Mouse (Mus musculus) left cerebral cortex, adult 8-10 months (tissue): ENCODE data around the gene Stxbp6. TPM values are rescaled to one million over a fixed set of nuclear protein-coding genes. Genes with fewer than 3 reads are reported as not detected.

Source experiments
- DNase-seq, 2 experiments: peaks; one replicate each; pipeline ENCODE4 v3.0.0; 2022; ENCODE audit warnings: low spot score in 2 of 2
- total RNA-seq, 4 experiments: library from RNA; stranded (reverse); gene quantifications; 2 replicates each; pipeline ENCODE4 v1.2.4; 2022

Stxbp6 gene
- total RNA-seq, 4 experiments from 2014 or later, result 52.0 to 82.7 (median 62.7) TPM

DNA sequence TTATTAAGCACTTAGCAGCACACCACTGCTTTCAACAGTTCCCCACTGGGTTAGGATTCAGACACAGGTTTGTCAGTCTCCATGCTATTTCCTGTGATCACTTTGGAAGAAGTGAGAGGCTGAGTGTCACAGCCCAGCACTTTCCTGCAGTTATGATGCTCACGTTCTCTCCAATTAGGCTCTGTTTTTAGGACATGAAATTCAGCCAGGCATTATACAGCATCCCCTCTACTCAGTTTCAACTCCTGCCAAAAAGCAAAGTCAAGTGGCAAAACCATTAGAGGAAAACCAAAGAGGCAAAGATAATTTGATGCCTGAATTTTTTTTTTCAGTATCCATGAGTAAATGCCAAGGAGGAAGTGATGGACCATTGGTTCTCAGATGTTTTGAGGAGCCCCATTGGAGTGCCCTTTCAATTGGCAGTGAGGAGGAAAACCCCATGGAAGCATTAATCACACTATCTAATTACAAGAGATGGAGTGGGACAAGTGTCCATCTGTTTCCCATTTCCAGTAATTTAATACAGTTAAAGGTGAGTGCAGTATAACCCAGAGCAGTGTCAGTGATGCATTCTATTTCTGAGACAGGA lies 238.5 kb downstream of the Stxbp6 start:
- DNase-seq, result no peak

DNA sequence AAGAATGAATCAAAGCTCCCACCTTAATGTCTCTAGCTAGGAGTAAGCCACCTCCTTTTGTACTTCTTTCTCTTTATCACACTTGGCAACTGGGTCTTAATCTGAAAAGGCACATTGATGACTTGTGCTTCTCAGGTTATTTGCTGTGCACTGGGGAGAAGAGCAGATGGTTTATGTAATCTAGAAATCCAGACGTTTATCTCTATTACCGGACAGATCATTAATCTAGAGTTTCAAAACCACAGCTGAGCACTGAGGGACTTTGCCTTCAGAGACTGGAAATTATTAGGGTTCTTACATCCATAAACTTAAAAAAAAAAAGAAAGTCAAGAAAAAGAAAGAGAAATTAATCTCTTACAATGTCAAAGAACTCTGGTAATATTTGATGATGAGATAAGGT lies 262.6 kb downstream of the Stxbp6 start:
- no peak for DNase-seq

DNA sequence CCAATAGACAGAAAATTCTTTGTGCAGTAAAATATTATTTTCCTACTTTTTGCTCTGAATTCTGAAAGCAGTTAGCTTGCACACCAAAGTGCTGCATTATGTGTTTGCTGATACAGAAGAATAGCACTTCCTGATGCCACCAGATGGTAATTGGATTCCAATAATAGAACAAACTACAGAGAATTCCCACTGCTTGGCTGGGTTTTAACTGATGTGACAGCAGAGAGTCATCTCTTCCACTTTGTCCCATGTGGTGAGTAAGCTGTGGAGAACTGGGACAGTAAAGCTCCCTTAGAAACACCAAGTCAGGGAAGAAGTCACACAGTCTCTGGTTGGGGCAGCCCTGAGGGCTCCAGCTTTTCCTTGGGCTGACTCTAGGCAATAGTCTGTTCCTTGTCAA lies 270.3 kb downstream of the Stxbp6 start:
- DNase-seq, result peak; percentile 1 to 7
